In the genomic region with DNA sequence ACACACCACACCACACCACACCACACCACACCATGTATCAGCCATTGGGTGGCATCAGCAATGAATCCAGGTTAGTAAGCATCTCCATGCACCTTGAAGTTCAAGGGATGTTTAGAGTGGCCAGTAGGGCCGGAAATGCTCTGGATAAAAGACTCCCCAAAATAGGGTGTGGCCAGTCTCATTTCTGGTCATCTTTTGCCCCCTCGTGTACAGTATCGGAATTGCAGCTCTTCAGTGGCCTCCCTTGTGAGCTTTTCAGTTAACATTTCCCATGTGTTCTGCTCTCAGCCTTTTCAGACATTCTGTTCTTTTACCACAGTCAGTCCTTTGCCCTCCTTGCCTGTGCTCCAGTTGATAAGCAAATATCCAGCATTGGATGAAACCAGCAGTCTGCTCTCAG, we compare ENCODE assay signal across 7 mouse cellular contexts. TPM values are rescaled to one million over a fixed set of nuclear protein-coding genes. Genes with fewer than 3 reads are reported as not detected.
A peak's percentile ranks its signal among the peaks of the same experiment; 100 is the strongest.
DNase-seq lines count a peak whose midpoint lies in the region; ATAC-seq and TF ChIP-seq lines count a peak whose summit lies in the region.

No protein-coding gene starts in this region.

- H3K4me2 ChIP-seq in liver, embryonic 11.5 days: no peak overlapping the region
- H3K4me2 ChIP-seq in neural tube, embryonic 11.5 days (ENCODE audit: low read depth): no peak overlapping the region

- peak; percentile 20 for DNase-seq in liver, adult 2 months (ENCODE audit: extremely low read depth, low read depth, low spot score)
- DNase-seq in liver, embryonic 11.5 days (ENCODE audit: low spot score): no peak
- peak; percentile 24 for DNase-seq in MN1 (ENCODE audit: low spot score)
- DNase-seq in cerebellum, adult 2 months: peak; percentile 3 to 19
- peak; percentile 22 to 35 for DNase-seq in frontal cortex, postnatal 25 days (ENCODE audit: low spot score in 2 of 2)
- peak; percentile 40 to 59 for DNase-seq in layer of hippocampus, postnatal 25 days (ENCODE audit: extremely low spot score in 1 of 2, low spot score in 1 of 2)
- DNase-seq in neural tube, embryonic 11.5 days (ENCODE audit: low spot score): peak; percentile 53

- no peaks in the 10 kb centered on the region for H3K36me3 ChIP-seq in liver, adult 2 months (ENCODE audit: control insufficient read depth, insufficient read depth, low read length)
- no peaks in the 10 kb centered on the region for H3K36me3 ChIP-seq in liver, embryonic 11.5 days (ENCODE audit: control insufficient read depth, insufficient read depth, low read length)
- H3K36me3 ChIP-seq in neural tube, embryonic 11.5 days (ENCODE audit: control insufficient read depth, insufficient read depth, low read length): no peaks in the 10 kb centered on the region

- no peak overlapping the region for H3K4me3 ChIP-seq in liver, adult 2 months (ENCODE audit: insufficient read depth, low read depth, low read length)
- H3K4me3 ChIP-seq in liver, embryonic 11.5 days (ENCODE audit: low read depth, low read length): no peak overlapping the region
- H3K4me3 ChIP-seq in cerebellum, adult 2 months (replicated peaks; ENCODE audit: insufficient read depth, low read depth, low read length): no peak overlapping the region
- H3K4me3 ChIP-seq in neural tube, embryonic 11.5 days (ENCODE audit: low read depth, low read length): no peak overlapping the region

- no peaks in the 10 kb centered on the region for H3K27me3 ChIP-seq in liver, adult 2 months (ENCODE audit: control insufficient read depth, insufficient read depth, low read length)
- no peaks in the 10 kb centered on the region for H3K27me3 ChIP-seq in liver, embryonic 11.5 days (replicated peaks; ENCODE audit: control insufficient read depth, insufficient read depth, low read length)
- no peaks in the 10 kb centered on the region for H3K27me3 ChIP-seq in cerebellum, adult 2 months (ENCODE audit: control insufficient read depth, insufficient read depth, low read length)
- H3K27me3 ChIP-seq in neural tube, embryonic 11.5 days (ENCODE audit: control insufficient read depth, insufficient read depth, low read length): no peaks in the 10 kb centered on the region

- H3K9ac ChIP-seq in liver, adult 2 months (ENCODE audit: low read depth, low read length): no peak overlapping the region
- H3K9ac ChIP-seq in liver, embryonic 11.5 days (ENCODE audit: low read depth, low read length): no peak overlapping the region
- no peak overlapping the region for H3K9ac ChIP-seq in neural tube, embryonic 11.5 days (ENCODE audit: low read length)

- TF ChIP-seq CTCF in liver, adult 2 months (IDR thresholded peaks at IDR 0.05; ENCODE audit: low read depth, low read length): peak; percentile 43
- peak; percentile 48; the same call in 1 of the 2 replicates for TF ChIP-seq CTCF in cerebellum, adult 2 months (IDR thresholded peaks at IDR 0.05; ENCODE audit: borderline replicate concordance, insufficient read depth, low read depth, low read length)

- no peak overlapping the region for H3K27ac ChIP-seq in liver, adult 2 months (replicated peaks; ENCODE audit: insufficient read depth, low read depth, low read length)
- no peak overlapping the region for H3K27ac ChIP-seq in liver, embryonic 11.5 days (ENCODE audit: low read depth, low read length)
- H3K27ac ChIP-seq in cerebellum, adult 2 months (ENCODE audit: insufficient read depth, low read length): no peak overlapping the region
- no peak overlapping the region for H3K27ac ChIP-seq in neural tube, embryonic 11.5 days (ENCODE audit: low read depth, low read length)

- 3% methylated on average over 3 of the region's 3 CpGs for WGBS in liver, adult 2 months
- WGBS in liver, embryonic 11.5 days: 11% methylated on average over 3 of the region's 3 CpGs
- 6% methylated on average over 3 of the region's 3 CpGs for WGBS in cerebellum, adult 2 months
- 21% methylated on average over 3 of the region's 3 CpGs for WGBS in neural tube, embryonic 11.5 days

- TF ChIP-seq POLR2A in liver, adult 2 months (IDR thresholded peaks at IDR 0.05; ENCODE audit: extremely low read depth, insufficient read depth, low read length): no peak
- no peak for TF ChIP-seq POLR2A in cerebellum, adult 2 months (IDR thresholded peaks at IDR 0.05; ENCODE audit: borderline replicate concordance, insufficient read depth, low read length)

- H3K9me3 ChIP-seq in liver, embryonic 11.5 days (ENCODE audit: control insufficient read depth, low read length): no peaks in the 10 kb centered on the region
- no peaks in the 10 kb centered on the region for H3K9me3 ChIP-seq in neural tube, embryonic 11.5 days (ENCODE audit: control insufficient read depth, low read length)

- H3K4me1 ChIP-seq in liver, adult 2 months (ENCODE audit: control insufficient read depth, insufficient read depth, low read length): no peaks in the 10 kb centered on the region
- H3K4me1 ChIP-seq in liver, embryonic 11.5 days (replicated peaks; ENCODE audit: control insufficient read depth, insufficient read depth, low read length): no peaks in the 10 kb centered on the region
- no peaks in the 10 kb centered on the region for H3K4me1 ChIP-seq in cerebellum, adult 2 months (ENCODE audit: control insufficient read depth, insufficient read depth, low read length)
- H3K4me1 ChIP-seq in neural tube, embryonic 11.5 days (ENCODE audit: control insufficient read depth, insufficient read depth, low read length): no peaks in the 10 kb centered on the region

- no peaks in the 10 kb centered on the region for H3K79me2 ChIP-seq in liver, adult 2 months (ENCODE audit: control insufficient read depth, insufficient read depth, low read length)

- ATAC-seq in liver, embryonic 11.5 days (replicated peaks; ENCODE audit: low FRiP score): no peak
- no peak for ATAC-seq in neural tube, embryonic 11.5 days (ENCODE audit: insufficient read depth, low FRiP score, low TSS enrichment)

RNA-seq across cellular contexts. Expression of gene Prrg3, which starts 15.8 kb away (rescaled TPM):
- total RNA-seq in liver, adult 2 months (2014; rRNA removed): 0.18 and 0.40 TPM in 2 replicates
- 0.17 and 0.24 TPM in 2 replicates for polyA plus RNA-seq in liver, adult 2 months (2012; rRNA removed)
- polyA plus RNA-seq in liver, embryonic 11.5 days (2014; fragmentation: Nextera tagmentation; extraction: Ambion mirVana): 4.1 and 5.5 TPM in 2 replicates
- 12.2 and 14.0 TPM in 2 replicates for polyA plus RNA-seq in cerebellum, adult 2 months (2012; rRNA removed)
- 10 to 100 TPM; 20.4 to 21.2 TPM for total RNA-seq in layer of hippocampus, postnatal 25 days (2021)
- 7.8 and 8.6 TPM in 2 replicates for polyA plus RNA-seq in neural tube, embryonic 11.5 days (2014; fragmentation: Nextera tagmentation; extraction: Ambion mirVana)

RNA-seq across cellular contexts. Expression of gene Gm1141, which starts 25.8 kb away (rescaled TPM):
- under 0.01 and 0.07 TPM in 2 replicates for total RNA-seq in liver, adult 2 months (2014; rRNA removed)
- polyA plus RNA-seq in liver, adult 2 months (2012; rRNA removed): 0.05 TPM in 1 of 2 replicates, not detected in the other
- polyA plus RNA-seq in liver, embryonic 11.5 days (2014; fragmentation: Nextera tagmentation; extraction: Ambion mirVana): 0.10 TPM in 1 of 2 replicates, not detected in the other
- 1.2 and 1.3 TPM in 2 replicates for polyA plus RNA-seq in cerebellum, adult 2 months (2012; rRNA removed)
- total RNA-seq in layer of hippocampus, postnatal 25 days (2021): 1 to 10 TPM in 1 of 2 experiments, under 1 TPM in 1; 0.37 to 1.0 TPM
- 0.21 and 0.37 TPM in 2 replicates for polyA plus RNA-seq in neural tube, embryonic 11.5 days (2014; fragmentation: Nextera tagmentation; extraction: Ambion mirVana)

RNA-seq across cellular contexts. Expression of gene Fate1, which starts 26.2 kb away (rescaled TPM):
- not detected in 2 replicates for total RNA-seq in liver, adult 2 months (2014; rRNA removed)
- not detected in 2 replicates for polyA plus RNA-seq in liver, adult 2 months (2012; rRNA removed)
- polyA plus RNA-seq in liver, embryonic 11.5 days (2014; fragmentation: Nextera tagmentation; extraction: Ambion mirVana): not detected in 2 replicates
- polyA plus RNA-seq in cerebellum, adult 2 months (2012; rRNA removed): 0.23 TPM in 1 of 2 replicates, not detected in the other
- total RNA-seq in layer of hippocampus, postnatal 25 days (2021): not detected
- polyA plus RNA-seq in neural tube, embryonic 11.5 days (2014; fragmentation: Nextera tagmentation; extraction: Ambion mirVana): not detected in 2 replicates

RNA-seq across cellular contexts. Expression of gene Cnga2, which starts 45.0 kb away (rescaled TPM):
- not detected in 2 replicates for total RNA-seq in liver, adult 2 months (2014; rRNA removed)
- not detected in 2 replicates for polyA plus RNA-seq in liver, adult 2 months (2012; rRNA removed)
- 0.12 TPM in 1 of 2 replicates, not detected in the other for polyA plus RNA-seq in liver, embryonic 11.5 days (2014; fragmentation: Nextera tagmentation; extraction: Ambion mirVana)
- 0.21 and 0.23 TPM in 2 replicates for polyA plus RNA-seq in cerebellum, adult 2 months (2012; rRNA removed)
- not detected for total RNA-seq in layer of hippocampus, postnatal 25 days (2021)
- polyA plus RNA-seq in neural tube, embryonic 11.5 days (2014; fragmentation: Nextera tagmentation; extraction: Ambion mirVana): 0.09 TPM in 1 of 2 replicates, not detected in the other
